Mouse (Mus musculus): ENCODE results near the gene Map1a. TPM values are rescaled to one million over a fixed set of nuclear protein-coding genes. Genes with fewer than 3 reads are reported as not detected.

Gene Map1a
- total RNA-seq, 2 experiments from 2014 or later: 9.6 to 12.2 TPM

DNA sequence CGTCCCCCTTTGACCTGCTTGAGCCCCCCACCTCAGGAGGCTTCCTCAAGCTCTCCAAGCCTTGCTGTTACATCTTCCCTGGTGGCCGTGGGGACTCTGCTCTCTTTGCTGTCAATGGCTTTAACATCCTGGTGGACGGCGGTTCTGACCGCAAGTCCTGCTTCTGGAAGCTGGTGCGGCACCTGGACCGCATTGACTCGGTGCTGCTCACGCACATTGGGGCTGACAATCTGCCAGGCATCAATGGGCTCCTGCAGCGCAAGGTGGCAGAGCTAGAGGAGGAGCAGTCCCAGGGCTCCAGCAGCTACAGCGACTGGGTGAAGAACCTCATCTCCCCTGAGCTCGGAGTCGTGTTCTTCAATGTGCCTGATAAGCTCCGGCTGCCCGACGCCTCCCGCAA lies 10.1 kb downstream of the Map1a start:
- intact Hi-C loops (cut with DNase I): no loop called here
- no peak for DNase-seq

DNA sequence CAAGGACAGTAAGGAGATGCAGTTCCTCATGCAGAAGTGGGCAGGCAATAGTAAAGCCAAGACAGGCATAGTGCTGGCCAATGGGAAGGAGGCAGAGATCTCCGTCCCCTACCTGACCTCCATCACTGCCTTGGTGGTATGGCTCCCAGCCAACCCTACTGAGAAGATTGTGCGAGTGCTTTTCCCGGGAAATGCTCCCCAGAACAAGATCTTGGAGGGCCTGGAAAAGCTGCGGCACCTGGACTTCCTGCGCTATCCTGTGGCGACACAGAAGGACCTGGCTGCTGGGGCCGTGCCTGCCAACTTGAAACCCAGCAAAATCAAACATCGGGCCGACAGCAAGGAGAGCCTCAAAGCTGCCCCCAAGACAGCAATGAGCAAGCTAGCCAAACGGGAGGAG lies 10.6 kb downstream of the Map1a start:
- intact Hi-C loops (cut with DNase I): no loop called here
- DNase-seq: no peak

DNA sequence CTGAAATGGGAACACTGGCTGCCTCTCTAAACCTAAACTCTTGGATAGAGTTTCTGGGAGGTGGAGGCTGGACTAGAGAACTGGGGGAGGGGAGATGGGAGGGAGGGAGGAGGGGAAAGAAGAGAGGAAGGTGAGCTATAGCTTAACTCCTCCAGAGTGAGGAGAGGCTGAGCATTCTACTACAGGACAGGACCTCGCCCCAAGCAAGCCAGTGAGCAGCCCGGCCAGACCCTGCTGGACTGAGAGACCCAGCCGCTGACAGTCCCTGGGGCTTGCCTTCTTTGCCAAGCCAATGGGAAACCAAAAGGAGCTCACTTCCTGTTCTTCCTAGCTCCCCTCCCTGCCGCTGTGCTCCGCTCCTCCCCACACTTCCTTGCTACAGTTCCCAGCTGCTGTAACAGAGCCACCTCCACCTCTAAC lies 19.6 kb downstream of the Map1a start:
- intact Hi-C loops (cut with DNase I): no loop called here
- DNase-seq: peak; percentile 63 to 67

DNA sequence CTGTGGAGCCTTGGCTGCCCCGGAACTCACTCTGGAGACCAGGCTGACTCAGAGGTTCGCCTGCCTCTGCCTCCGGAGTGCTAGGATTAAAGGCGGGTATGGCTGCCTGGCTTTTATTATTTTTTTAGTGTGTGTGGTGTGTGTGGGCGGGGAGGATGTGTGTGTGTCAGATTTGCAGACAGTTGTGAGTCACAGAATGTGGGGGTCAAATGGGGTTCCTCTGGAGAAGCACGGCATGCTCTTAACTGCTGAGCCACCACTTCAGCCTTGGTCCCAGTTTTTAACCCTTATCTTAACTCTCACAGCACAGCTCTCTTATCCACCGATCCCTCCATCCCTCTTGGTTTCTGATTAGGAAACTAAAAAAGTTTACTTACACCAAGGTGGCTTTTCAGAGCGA lies 26.9 kb downstream of the Map1a start:
- intact Hi-C loops (cut with DNase I): no loop called here
- no peak for DNase-seq

DNA sequence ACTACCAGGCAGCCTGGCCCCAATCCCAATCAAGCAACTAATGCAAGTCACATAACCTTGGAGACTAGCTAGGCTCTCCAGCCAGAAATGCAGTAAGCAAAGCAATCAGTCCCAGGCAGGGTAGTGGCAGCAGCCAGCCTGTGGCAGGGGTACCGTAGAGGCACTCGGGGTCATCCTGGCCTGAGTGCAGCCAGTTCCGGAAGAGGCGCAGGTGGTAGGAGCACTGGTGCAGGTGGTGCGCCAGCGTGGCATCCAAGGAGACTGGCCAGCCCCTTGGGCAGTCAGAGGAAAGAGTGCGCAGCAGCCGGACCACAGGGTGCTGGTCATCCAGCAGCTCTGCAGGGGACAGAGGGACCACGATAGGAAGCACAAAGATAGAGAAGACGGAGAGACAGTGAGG lies 33.6 kb downstream of the Map1a start:
- no peak for DNase-seq
- intact Hi-C loops (cut with DNase I): no loop called here

DNA sequence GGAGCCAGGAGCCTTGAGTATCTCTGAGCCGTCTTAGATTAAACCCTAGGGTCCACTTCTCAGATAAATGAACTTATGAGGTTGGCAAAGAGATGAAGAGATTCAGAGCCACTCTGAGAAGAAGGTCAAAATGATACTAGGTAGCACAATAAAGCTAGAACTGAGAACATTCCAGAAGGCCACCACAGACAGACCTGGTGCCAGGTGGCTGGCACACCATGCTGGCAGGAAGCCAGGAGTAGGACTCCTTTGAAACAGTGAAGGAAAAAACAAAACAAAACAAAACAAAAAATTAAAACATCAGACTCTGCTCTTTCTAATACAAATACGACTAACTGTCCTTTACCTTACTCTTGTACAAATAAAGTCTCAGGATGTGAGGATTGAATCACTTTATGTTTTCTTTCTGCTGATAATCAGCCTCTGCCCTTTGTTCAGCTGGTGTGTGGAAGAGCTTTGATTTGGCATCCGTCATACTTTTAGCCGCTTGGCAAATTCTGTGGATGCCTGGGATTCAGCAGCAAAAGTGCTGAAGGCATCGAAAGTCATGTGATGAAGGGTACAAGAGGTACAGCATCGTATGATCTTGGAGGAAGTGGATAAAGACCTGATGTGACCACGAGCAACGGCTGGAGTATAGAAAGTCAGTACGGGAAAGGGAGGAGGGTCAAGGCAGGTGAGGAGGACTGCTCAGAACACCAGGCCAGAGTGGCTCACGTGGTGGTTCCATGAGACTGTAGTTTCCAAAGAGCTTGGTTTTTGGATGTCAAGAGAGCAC lies 34.5 kb downstream of the Map1a start:
- intact Hi-C loops (cut with DNase I): no loop called here
- no peak for DNase-seq

DNA sequence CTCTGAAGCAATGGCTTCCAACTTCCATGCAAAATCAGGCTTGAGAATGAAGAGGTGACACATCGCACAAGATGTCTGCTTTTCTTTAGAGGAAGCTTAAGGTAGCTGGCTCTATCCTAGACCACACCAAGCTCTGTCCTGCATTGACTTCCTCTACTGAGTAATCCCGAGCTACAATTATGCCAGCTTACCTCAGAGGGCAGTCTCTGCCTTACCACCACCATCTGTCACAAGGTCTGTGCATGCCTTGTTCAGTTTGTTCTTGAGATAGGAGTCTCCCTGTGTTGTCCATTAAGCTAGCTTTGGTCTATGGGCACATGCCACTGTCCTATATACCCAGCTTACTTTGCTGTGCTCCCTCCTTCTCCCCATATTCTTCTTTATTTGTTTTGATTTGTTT lies 40.1 kb downstream of the Map1a start:
- no peak for DNase-seq
- intact Hi-C loops (cut with DNase I): no loop called here

DNA sequence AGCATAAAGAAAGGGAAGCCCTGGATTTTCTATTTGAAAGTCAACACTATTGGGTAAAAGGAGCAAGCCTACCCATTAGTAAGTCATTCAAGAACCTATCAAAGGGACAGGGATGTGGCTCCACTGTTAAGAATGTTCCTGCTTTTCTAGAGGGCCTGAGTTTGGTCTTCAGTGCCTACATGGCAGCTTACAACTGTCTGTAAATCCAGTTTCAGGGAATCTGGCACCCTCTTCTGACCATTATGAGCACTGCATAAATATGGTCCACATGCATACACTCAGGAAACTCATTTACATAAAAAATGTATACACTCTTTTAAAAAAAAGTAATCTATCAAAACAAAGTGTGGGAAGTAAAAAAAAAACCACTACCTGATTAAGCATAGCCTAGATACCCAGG lies 49.7 kb downstream of the Map1a start:
- intact Hi-C loops (cut with DNase I): no loop called here

DNA sequence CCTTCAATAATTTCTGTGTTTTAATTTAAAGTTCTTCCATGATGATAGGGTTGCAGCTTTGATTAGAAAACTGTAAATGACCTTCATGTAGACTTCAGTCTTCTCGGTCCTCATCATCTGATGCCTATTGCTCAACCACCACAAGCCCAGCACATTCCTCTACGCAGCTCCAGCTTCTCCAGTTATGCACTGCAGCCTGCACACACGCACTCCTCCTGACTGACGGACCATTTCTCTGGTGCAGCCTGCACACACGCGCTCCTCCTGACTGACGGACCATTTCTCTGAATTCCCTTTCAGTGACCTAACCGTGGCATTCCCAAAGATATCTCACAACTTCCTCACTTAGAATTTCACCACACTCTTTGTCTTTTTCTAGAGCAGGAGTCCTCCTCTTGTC lies 63.8 kb downstream of the Map1a start:
- intact Hi-C loops (cut with DNase I): loop anchor here (5.0 kb wide), 1 partner anchor 61 kb away; no protein-coding TSS in a partner anchor
- peak in 1 of 2 experiments; percentile 3 for DNase-seq

More for the DNA sequence above, 49.7 kb downstream of the Map1a start:
- no peak for DNase-seq

DNA sequence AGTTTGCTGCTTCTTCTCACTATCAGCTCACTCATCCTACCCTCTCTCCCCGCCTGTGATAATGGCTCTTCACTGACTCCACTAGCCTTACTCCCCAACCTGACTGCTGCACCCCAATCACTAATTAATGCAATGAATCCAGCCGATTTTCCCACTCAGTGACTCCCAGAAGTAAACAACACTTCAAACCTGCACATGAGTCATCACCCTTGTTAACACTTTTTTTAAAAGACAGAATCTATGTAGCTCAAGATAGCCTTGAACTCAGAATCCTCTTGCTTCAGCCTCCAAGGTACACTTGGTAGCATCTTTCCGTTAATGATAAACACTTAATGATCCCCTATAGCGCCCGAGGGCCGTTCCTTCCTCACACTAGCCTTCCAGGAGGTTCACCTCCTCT lies 65.0 kb downstream of the Map1a start:
- no peak for DNase-seq
- intact Hi-C loops (cut with DNase I): loop anchor here (5.0 kb wide), 1 partner anchor 62 kb away; no protein-coding TSS in a partner anchor

DNA sequence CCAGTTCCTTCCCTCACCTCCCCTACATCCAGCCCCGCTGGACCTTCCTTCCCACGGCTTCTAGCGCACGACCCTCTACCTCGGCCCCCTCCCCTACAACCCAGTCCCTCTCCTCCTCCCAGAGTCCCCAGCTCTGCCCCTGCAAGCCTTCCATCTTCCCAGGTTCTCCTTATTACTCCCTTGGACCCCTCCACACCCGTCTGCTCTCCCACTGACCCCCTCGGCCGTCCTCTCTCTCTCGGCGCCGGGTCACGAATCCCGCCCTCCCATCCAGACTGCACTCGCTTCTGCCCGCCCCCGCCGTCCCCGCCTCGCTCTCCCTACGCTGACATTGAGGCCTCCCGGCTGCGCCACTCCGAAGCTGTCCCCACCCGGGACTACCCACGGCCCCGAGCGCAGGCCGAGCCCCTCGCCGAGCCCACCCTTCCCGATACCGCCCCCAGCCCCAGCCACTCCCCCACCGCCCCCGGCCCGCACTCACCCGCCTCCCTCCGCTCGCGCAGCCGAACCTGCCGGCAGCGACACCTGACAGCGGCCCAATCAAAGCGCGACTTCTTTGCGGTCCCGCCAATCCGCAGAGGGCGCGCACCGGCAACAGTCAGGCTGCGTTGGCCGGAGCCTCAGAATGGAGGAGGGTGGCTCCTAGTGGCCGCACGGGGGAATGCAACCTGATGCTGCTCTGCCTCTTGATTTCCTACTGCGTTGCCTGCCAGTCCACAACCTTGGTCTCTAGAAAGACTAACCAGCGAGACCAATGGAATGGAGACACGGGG lies 65.6 kb downstream of the Map1a start, which contains the start of gene Ppip5k1:
Gene Ppip5k1 (minus strand): TSS at position 577 of the 773 bp plus-strand sequence.
- intact Hi-C loops (cut with DNase I): loop anchor here (5.0 kb wide), 1 partner anchor 63 kb away; no protein-coding TSS in a partner anchor
- peak; percentile 97 to 98 for DNase-seq

DNA sequence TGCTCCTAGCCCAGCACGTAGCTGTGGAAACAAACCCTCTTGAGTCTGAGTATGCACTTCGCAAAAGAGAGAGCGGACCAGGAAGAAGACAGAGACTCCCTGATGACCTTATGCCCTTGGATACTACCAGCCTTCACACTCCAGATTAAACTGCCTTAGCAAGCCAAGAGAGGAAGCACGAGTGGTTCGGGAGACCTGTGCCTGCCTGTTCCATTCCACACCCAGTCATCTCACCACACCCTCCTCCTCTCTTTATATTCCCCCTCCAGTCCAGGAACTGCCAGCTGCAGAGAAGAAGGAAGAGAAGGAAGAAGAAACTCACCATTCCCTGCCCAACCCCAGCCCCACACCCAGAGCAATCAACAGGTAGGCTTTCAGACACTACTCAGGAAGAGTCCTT lies 68.1 kb downstream of the Map1a start, which contains the start of gene Ckmt1:
Gene Ckmt1 (plus strand): TSS at position 221 of the 400 bp plus-strand sequence.
- intact Hi-C loops (cut with DNase I): no loop called here

DNA sequence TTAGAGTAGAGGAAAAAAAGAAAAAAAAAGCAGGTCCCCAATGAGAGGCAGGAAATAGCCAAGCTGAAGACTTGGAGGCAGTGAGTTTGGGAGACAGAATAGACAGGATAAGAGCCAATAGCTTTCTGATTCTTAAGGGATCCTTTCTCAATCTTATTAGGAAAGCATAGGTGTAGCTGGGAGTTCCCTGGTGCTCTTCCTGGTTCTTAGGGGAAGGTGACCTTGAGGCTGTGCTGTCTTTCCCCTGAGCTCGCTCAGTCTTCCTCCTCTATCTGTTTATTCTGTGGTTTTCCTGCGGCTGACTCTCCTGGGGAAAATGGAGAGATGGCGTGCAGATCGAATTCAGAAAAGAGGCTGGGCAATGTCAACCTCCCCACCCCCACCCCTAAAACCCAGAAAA lies 68.6 kb downstream of the Map1a start:
- intact Hi-C loops (cut with DNase I): no loop called here
- no peak for DNase-seq

More for the DNA sequence above, 68.1 kb downstream of the Map1a start, which contains the start of gene Ckmt1:
- no peak for DNase-seq

DNA sequence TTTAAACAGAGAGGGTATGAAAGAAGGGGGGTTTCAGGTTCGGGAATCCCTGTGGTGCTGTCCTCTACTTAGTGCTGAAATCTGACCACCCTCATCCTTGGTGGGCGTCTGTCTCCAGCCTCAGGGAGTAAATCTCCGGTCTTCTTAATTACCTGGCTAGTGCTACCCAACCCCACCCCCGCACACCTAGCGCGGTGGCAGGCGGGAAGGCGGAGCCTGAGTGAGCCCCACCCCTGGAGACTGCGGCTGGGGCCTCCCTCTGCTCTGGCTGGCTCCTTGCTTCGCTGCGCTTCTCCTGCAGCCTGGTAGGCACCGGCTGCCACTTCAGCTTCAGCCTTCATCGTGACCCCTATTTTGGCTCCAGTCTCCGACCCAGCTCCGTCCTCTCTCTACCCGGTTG lies 69.0 kb downstream of the Map1a start:
- intact Hi-C loops (cut with DNase I): no loop called here
- peak; percentile 14 to 17 for DNase-seq

DNA sequence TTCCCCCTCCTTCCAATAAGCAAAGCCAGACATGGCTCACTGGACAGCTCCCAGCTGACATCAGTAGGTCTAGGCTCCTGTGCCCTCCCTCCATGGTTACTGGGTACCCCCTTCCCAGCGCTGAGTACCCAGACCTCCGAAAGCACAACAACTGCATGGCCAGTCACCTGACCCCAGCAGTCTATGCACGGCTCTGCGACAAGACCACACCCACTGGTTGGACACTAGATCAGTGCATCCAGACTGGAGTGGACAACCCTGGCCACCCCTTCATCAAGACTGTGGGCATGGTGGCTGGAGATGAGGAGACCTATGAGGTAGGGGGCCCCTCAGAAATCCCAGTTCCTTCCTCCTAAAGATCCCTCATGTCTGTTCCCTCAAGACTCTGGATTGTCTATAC lies 70.1 kb downstream of the Map1a start:
- intact Hi-C loops (cut with DNase I): no loop called here
- no peak for DNase-seq

Other genes starting within 250 kb of the Map1a start
- gene Tgm5, start 203.8 kb upstream of the Map1a start, total RNA-seq (2021): not detected
- not detected for gene Tgm7, start 179.8 kb upstream of the Map1a start, total RNA-seq (2021)
- 10 to 100 TPM; 10.4 to 13.6 TPM for gene Adal, start 149.2 kb upstream of the Map1a start, total RNA-seq (2021)
- 10 to 100 TPM; 10.2 to 12.6 TPM for gene Lcmt2, start 148.9 kb upstream of the Map1a start, total RNA-seq (2021)
- gene Tubgcp4, start 118.9 kb upstream of the Map1a start, total RNA-seq (2021): 10 to 100 TPM; 16.1 to 18.0 TPM
- gene Zscan29, start 118.5 kb upstream of the Map1a start, total RNA-seq (2021): 1 to 10 TPM; 8.0 to 9.5 TPM
- 10 to 100 TPM; 51.6 to 57.8 TPM for gene Trp53bp1, start 18.2 kb upstream of the Map1a start, total RNA-seq (2021)
- 10 to 100 TPM; 23.5 to 25.0 TPM for gene Ppip5k1, start 65.8 kb downstream of the Map1a start, total RNA-seq (2021)
- 1 to 10 TPM; 1.3 to 1.6 TPM for gene Ckmt1, start 68.1 kb downstream of the Map1a start, total RNA-seq (2021)
- not detected for gene Strc, start 97.6 kb downstream of the Map1a start, total RNA-seq (2021)
- 100 to 1,000 TPM; 141 to 172 TPM for gene Pdia3, start 124.2 kb downstream of the Map1a start, total RNA-seq (2021)
- 1 to 10 TPM; 2.2 to 3.2 TPM for gene Catsper2, start 124.2 kb downstream of the Map1a start, total RNA-seq (2021)
- gene Ell3, start 154.7 kb downstream of the Map1a start, total RNA-seq (2021): under 1 TPM; 0.14 to 0.25 TPM
- 100 to 1,000 TPM; 407 to 422 TPM for gene Serf2, start 159.6 kb downstream of the Map1a start, total RNA-seq (2021)
- 10 to 100 TPM; 22.1 to 23.2 TPM for gene Hypk, start 163.7 kb downstream of the Map1a start, total RNA-seq (2021)
- not detected for gene Serinc4, start 167.2 kb downstream of the Map1a start, total RNA-seq (2021)
- gene Mfap1b, start 184.5 kb downstream of the Map1a start, total RNA-seq (2021): 10 to 100 TPM; 25.4 to 28.7 TPM
- 10 to 100 TPM; 27.2 to 28.1 TPM for gene Mfap1a, start 217.1 kb downstream of the Map1a start, total RNA-seq (2021)
- gene Wdr76, start 217.1 kb downstream of the Map1a start, total RNA-seq (2021): 1 to 10 TPM; 6.2 to 8.3 TPM

All from heart, postnatal 10 days (tissue).